Mouse (Mus musculus): ENCODE data around the gene Ptpn11.

- TF ChIP-seq NANOG (IDR thresholded peaks at IDR 0.05; ENCODE audit: borderline replicate concordance, low read length) (no peak), CTCF (conservative IDR thresholded peaks at IDR 0.05; ENCODE audit: low read length) (no peak)
These were observed 26.1 kb upstream of the Ptpn11 start for GRCm38 (mm10) chr5:121217313-121217634.

All from E14TG2a.4 (cell line).